Mouse (Mus musculus) forebrain, embryonic 14.5 days (tissue): ENCODE measurements around the gene Gtf2f1. TPM values are rescaled to one million over a fixed set of nuclear protein-coding genes. Genes with fewer than 3 reads are reported as not detected.

ENCODE experiments used
- ATAC-seq: fragments of 200-750 bp; cut with Nextera tagmentation; 2 replicates; pipeline ENCODE4 v1.8.0; 2017; ENCODE audit warnings: mild to moderate bottlenecking, moderate library complexity
- DNase-seq: peaks from one replicate; pipeline ENCODE4 v3.0.0-alpha.2; 2015; ENCODE audit warnings: low spot score
- H3K27ac ChIP-seq: fragments of 300-500 bp; sonication (generic); 2 replicates; pipeline ENCODE4 v1.5.1; 2014; ENCODE audit warnings: low read depth, mild to moderate bottlenecking, control low read depth, low read length, moderate library complexity
- H3K27me3 ChIP-seq: fragments of 300-500 bp; sonication (generic); replicated peaks from 2 replicates; pipeline ENCODE4 v1.6.1; 2014; ENCODE audit warnings: low read length, control low read depth, mixed read lengths; ENCODE audit not compliant: control insufficient read depth, insufficient read depth
- H3K36me3 ChIP-seq: fragments of 300-500 bp; sonication (generic); 2 replicates; pipeline ENCODE4 v1.6.1; 2014; ENCODE audit warnings: low read length, control low read depth; ENCODE audit not compliant: control insufficient read depth, insufficient read depth
- H3K4me1 ChIP-seq: fragments of 300-500 bp; sonication (generic); 2 replicates; pipeline ENCODE4 v1.6.1; 2014; ENCODE audit warnings: antibody characterized with exemption, low read length, control low read depth; ENCODE audit not compliant: control insufficient read depth, insufficient read depth
- H3K4me2 ChIP-seq: fragments of 300-500 bp; sonication (generic); 2 replicates; pipeline ENCODE4 v1.6.1; 2014; ENCODE audit warnings: mild to moderate bottlenecking, control low read depth, low read length
- H3K4me3 ChIP-seq: fragments of 300-500 bp; sonication (generic); 2 replicates; pipeline ENCODE4 v1.5.1; 2014; ENCODE audit warnings: low read depth, low read length, control low read depth
- H3K9ac ChIP-seq: fragments of 300-500 bp; sonication (generic); 2 replicates; pipeline ENCODE4 v1.6.1; 2014; ENCODE audit warnings: mild to moderate bottlenecking, low read length, control low read depth, moderate library complexity
- H3K9me3 ChIP-seq: fragments of 300-500 bp; sonication (generic); replicated peaks from 2 replicates; pipeline ENCODE4 v1.6.1; 2016; ENCODE audit warnings: low read length, control low read depth, mixed read lengths; ENCODE audit not compliant: control insufficient read depth
- WGBS: fragments of 180-500 bp; shearing (Covaris S2); extraction: QIAGEN DNeasy Blood & Tissue Kit; methylation state at CpG from one replicate; pipeline ENCODE4 v1.1.7; 2014; 5-methylcytosine and 5-hydroxymethylcytosine counted together
- polyA plus RNA-seq: library from polyadenylated mRNA; unstranded; fragments of >200 nt; fragmentation: Nextera tagmentation; extraction: Ambion mirVana; gene quantifications from 2 replicates; pipeline ENCODE4 v1.2.1, GENCODE M21; 2014

Gtf2f1 gene
- polyA plus RNA-seq, 1 experiment from 2014 or later: 70.7 TPM

- ATAC-seq: no peak
- WGBS: 84% methylated on average over 2 of the region's 2 CpGs
- no peaks in the 10 kb centered on the region for H3K9me3 ChIP-seq
- H3K4me1 ChIP-seq: peaks cover 5% of the 10 kb centered on the region
- no peaks in the 10 kb centered on the region for H3K27me3 ChIP-seq
- H3K4me3 ChIP-seq: peak overlapping the region; percentile 72; the same call in 1 of the 2 replicates
- no peak for DNase-seq
- no peak overlapping the region for H3K27ac ChIP-seq
- peaks cover 65% of the 10 kb centered on the region for H3K36me3 ChIP-seq
- H3K4me2 ChIP-seq: peak overlapping the region; percentile 66; the same call in 1 of the 2 replicates
- H3K9ac ChIP-seq: no peak overlapping the region
Observed at GRCm38 (mm10) chr17:56996506-56996905, 14.6 kb downstream of the Gtf2f1 start.

GRCm38 (mm10) chr17:56995046-56995445 is 16.0 kb downstream of the Gtf2f1 start:
- Histone ChIP-seq H3K27ac (no peak overlapping the region), H3K9ac (no peak overlapping the region), H3K36me3 (peaks cover 62% of the 10 kb centered on the region), H3K27me3 (no peaks in the 10 kb centered on the region), H3K4me3 (no peak overlapping the region), H3K9me3 (no peaks in the 10 kb centered on the region), H3K4me1 (peaks cover 13% of the 10 kb centered on the region), H3K4me2 (no peak overlapping the region)
- ATAC-seq: no peak
- DNase-seq: no peak
- WGBS: 95% methylated on average over 8 of the region's 8 CpGs

GRCm38 (mm10) chr17:56990966-56991365 is 20.1 kb downstream of the Gtf2f1 start:
- ATAC-seq: no peak
- peaks cover 7% of the 10 kb centered on the region for H3K4me1 ChIP-seq
- 62% methylated on average over 2 of the region's 2 CpGs for WGBS

GRCm38 (mm10) chr17:56990115-56990746 is 20.9 kb downstream of the Gtf2f1 start, which contains the start of gene Clpp:
TSS of gene Clpp (plus strand) at chr17:56990305.
- DNase-seq (peak; percentile 99), ATAC-seq (peak; percentile 98)
- peak within 1 kb of the TSS; percentile 82 for H3K4me3 ChIP-seq
- H3K27ac ChIP-seq: peak within 1 kb of the TSS; percentile 70
- no peaks in the 10 kb centered on the region for H3K9me3 ChIP-seq
- H3K4me2 ChIP-seq: peak within 1 kb of the TSS; percentile 71
- H3K4me1 ChIP-seq: peaks cover 7% of the 10 kb centered on the region
- under 1% methylated on average over 52 of the region's 52 CpGs for WGBS
- peaks cover 36% of the 10 kb centered on the region for H3K36me3 ChIP-seq
- H3K9ac ChIP-seq: peak within 1 kb of the TSS; percentile 85
- H3K27me3 ChIP-seq: no peaks in the 10 kb centered on the region

More at GRCm38 (mm10) chr17:56990966-56991365, 20.1 kb downstream of the Gtf2f1 start:
- no peaks in the 10 kb centered on the region for H3K9me3 ChIP-seq
- peak overlapping the region; percentile 82 for H3K4me3 ChIP-seq
- no peaks in the 10 kb centered on the region for H3K27me3 ChIP-seq
- peak overlapping the region; percentile 71 for H3K4me2 ChIP-seq
- no peak overlapping the region for H3K27ac ChIP-seq
- DNase-seq: no peak
- H3K36me3 ChIP-seq: peaks cover 43% of the 10 kb centered on the region
- peak overlapping the region; percentile 85 for H3K9ac ChIP-seq

GRCm38 (mm10) chr17:56989467-56990114 is 21.5 kb downstream of the Gtf2f1 start:
- WGBS: 3% methylated on average over 25 of the region's 25 CpGs
- ATAC-seq: peak; percentile 94

GRCm38 (mm10) chr17:56988921-56989430 is 22.1 kb downstream of the Gtf2f1 start:
- H3K36me3 ChIP-seq: peaks cover 23% of the 10 kb centered on the region
- no peaks in the 10 kb centered on the region for H3K27me3 ChIP-seq
- H3K4me3 ChIP-seq: peak overlapping the region; percentile 82
- WGBS: 72% methylated on average over 7 of the region's 7 CpGs
- no peak for ATAC-seq
- H3K9ac ChIP-seq: peak overlapping the region; percentile 85; the same call in 1 of the 2 replicates
- H3K4me1 ChIP-seq: peaks cover 7% of the 10 kb centered on the region
- H3K9me3 ChIP-seq: no peaks in the 10 kb centered on the region
- peak overlapping the region; percentile 71 for H3K4me2 ChIP-seq
- DNase-seq: no peak
- peak overlapping the region; percentile 70; the same call in 1 of the 2 replicates for H3K27ac ChIP-seq

More at GRCm38 (mm10) chr17:56989467-56990114, 21.5 kb downstream of the Gtf2f1 start:
- Histone ChIP-seq H3K4me1 (peaks cover 7% of the 10 kb centered on the region), H3K4me3 (peak overlapping the region; percentile 82), H3K9ac (peak overlapping the region; percentile 85), H3K27ac (peak overlapping the region; percentile 70), H3K4me2 (peak overlapping the region; percentile 71), H3K9me3 (no peaks in the 10 kb centered on the region), H3K36me3 (peaks cover 29% of the 10 kb centered on the region), H3K27me3 (no peaks in the 10 kb centered on the region)
- peak; percentile 95 for DNase-seq

- ATAC-seq (no peak), DNase-seq (no peak)
- Histone ChIP-seq H3K4me3 (no peak overlapping the region), H3K4me1 (peaks cover 7% of the 10 kb centered on the region), H3K27ac (no peak overlapping the region), H3K4me2 (no peak overlapping the region), H3K9ac (no peak overlapping the region), H3K27me3 (no peaks in the 10 kb centered on the region), H3K9me3 (no peaks in the 10 kb centered on the region), H3K36me3 (peaks cover 18% of the 10 kb centered on the region)
- WGBS: 90% methylated on average over 7 of the region's 7 CpGs
Observed at GRCm38 (mm10) chr17:56988441-56988840, 22.6 kb downstream of the Gtf2f1 start.

- Histone ChIP-seq H3K4me3 (no peak overlapping the region), H3K27me3 (no peaks in the 10 kb centered on the region), H3K27ac (no peak overlapping the region), H3K9me3 (no peaks in the 10 kb centered on the region), H3K9ac (no peak overlapping the region), H3K4me1 (peaks cover 6% of the 10 kb centered on the region), H3K4me2 (no peak overlapping the region), H3K36me3 (no peaks in the 10 kb centered on the region)
- ATAC-seq (no peak), DNase-seq (no peak)
- 88% methylated on average over 3 of the region's 3 CpGs for WGBS
Observed at GRCm38 (mm10) chr17:56986105-56986805, 24.8 kb downstream of the Gtf2f1 start.
